Mouse (Mus musculus) heart, adult 2 months (tissue): ENCODE results near the gene Tcf25. TPM values are rescaled to one million over a fixed set of nuclear protein-coding genes. Genes with fewer than 3 reads are reported as not detected.
A peak's percentile ranks its signal among the peaks of the same experiment; 100 is the strongest.

Experiments
- DNase-seq, 2 experiments: peaks; one replicate each; pipeline ENCODE4 v3.0.0; 2021
- H3K27ac ChIP-seq: fragments of 200-600 bp; 2 replicates; pipeline ENCODE4 v1.8.1; 2022
- H3K27me3 ChIP-seq: fragments of 200-500 bp; 2 replicates; pipeline ENCODE4 v1.6.1; 2012; ENCODE audit warnings: mild to moderate bottlenecking, low read length, inconsistent platforms, mixed read lengths; ENCODE audit not compliant: control insufficient read depth, insufficient read depth
- H3K36me3 ChIP-seq: fragments of 200-500 bp; 2 replicates; pipeline ENCODE4 v1.6.1; 2012; ENCODE audit warnings: low read length, inconsistent platforms; ENCODE audit not compliant: control insufficient read depth, insufficient read depth
- H3K4me1 ChIP-seq: fragments of 200-500 bp; 2 replicates; pipeline ENCODE4 v1.6.1; 2011; ENCODE audit warnings: low read length; ENCODE audit not compliant: control insufficient read depth, insufficient read depth
- H3K4me3 ChIP-seq: fragments of 200-600 bp; 2 replicates; pipeline ENCODE4 v1.8.1; 2022
- H3K79me2 ChIP-seq: fragments of 200-500 bp; replicated peaks from 2 replicates; pipeline ENCODE4 v1.6.1; 2012; ENCODE audit warnings: mild to moderate bottlenecking, inconsistent platforms, low read length, moderate library complexity, mixed read lengths; ENCODE audit not compliant: control insufficient read depth, insufficient read depth
- H3K9ac ChIP-seq: fragments of 200-500 bp; 2 replicates; pipeline ENCODE4 v1.6.1; 2012; ENCODE audit warnings: low read depth, mild to moderate bottlenecking, control low read depth, inconsistent platforms, low read length, mixed read lengths
- CTCF ChIP-seq: fragments of 200-600 bp; IDR thresholded peaks from 2 replicates; pipeline ENCODE4 v1.8.1; 2022; ENCODE audit warnings: antibody characterized with exemption, mild to moderate bottlenecking, moderate library complexity
- EP300 ChIP-seq: fragments of 200-500 bp; IDR thresholded peaks from 2 replicates; pipeline ENCODE4 v1.6.1; 2011; ENCODE audit warnings: low read depth, low read length, control low read depth; ENCODE audit not compliant: insufficient read depth
- POLR2A ChIP-seq: fragments of 200-500 bp; IDR thresholded peaks from 2 replicates; pipeline ENCODE4 v1.6.1; 2011; ENCODE audit warnings: mild to moderate bottlenecking, low read depth, low read length, control low read depth; ENCODE audit not compliant: insufficient read depth
- WGBS: fragments of 180-500 bp; shearing (Covaris S2); methylation state at CpG from one replicate; pipeline ENCODE4 v1.1.7; 2018; 5-methylcytosine and 5-hydroxymethylcytosine counted together
- intact Hi-C: fragments of 180-260 bp; cut with DNase I; formaldehyde crosslinking; loops from one replicate; pipeline ENCODE4 v1.15.1; 2025
- polyA plus RNA-seq: library from polyadenylated mRNA; depleted of rRNA; stranded (reverse); fragments of >200 nt; gene quantifications from 2 replicates; pipeline ENCODE4 v1.2.3, GENCODE M21; 2012
- total RNA-seq, 2 experiments: library from RNA; stranded (reverse); gene quantifications; 2 replicates each; pipeline ENCODE4 v1.2.3; 2021

Gene Tcf25
- total and polyA plus RNA-seq, 3 experiments: 125 to 137 (median 134) TPM

DNA sequence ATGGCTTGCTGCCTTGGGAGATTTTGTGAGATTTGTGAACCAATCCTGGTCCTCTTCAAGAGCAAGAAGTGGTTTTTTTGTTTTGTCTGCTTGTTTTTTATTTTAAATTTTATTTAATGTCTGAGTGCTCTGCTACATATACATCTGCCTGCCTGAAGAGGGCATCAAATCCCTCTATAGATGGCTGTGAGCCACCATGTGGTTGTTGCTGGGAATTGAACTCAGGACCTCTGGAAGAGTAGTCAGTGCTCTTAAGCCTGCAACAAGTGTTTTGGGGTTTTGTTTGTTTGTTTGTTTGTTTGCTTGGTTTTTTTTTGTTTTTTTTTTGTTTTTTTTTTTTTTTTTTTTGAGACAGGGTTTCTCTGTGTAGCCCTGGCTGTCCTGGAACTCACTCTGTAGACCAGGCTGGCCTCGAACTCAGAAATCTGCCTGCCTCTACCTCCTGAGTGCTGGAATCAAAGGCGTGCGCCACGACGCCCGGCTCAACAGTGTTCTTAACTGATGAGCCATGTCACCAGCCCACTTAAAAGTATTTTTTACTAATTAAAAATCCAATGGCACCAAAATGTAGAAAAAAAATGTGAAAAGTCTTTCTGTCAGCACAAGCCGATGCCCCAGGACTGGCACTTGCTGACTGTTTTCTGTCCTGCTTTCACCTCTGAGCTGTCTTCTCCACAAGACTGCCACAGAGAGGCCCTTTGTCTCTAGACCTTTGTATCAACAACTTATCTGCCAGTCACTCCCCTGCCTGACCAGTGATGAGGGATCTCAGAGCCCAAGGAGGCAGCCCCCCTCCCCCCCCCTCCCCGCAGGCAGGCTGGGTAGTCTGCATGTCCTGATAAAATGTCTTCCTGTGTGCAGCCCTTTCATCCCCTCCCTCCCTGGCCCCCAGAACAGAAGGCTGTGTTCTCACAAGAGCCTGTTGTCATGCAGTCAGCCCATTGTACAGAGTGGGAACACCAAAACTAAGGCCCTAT is 42.7 kb downstream of the Tcf25 start:
- Histone ChIP-seq H3K4me3 (no peak overlapping the region), H3K79me2 (no peaks in the 10 kb centered on the region), H3K27me3 (peaks cover 5% of the 10 kb centered on the region; the same call in 1 of the 2 replicates), H3K36me3 (no peaks in the 10 kb centered on the region), H3K27ac (no peak overlapping the region), H3K9ac (no peak overlapping the region), H3K4me1 (no peaks in the 10 kb centered on the region; the same call in 1 of the 2 replicates)
- DNase-seq: no peak
- 50% methylated on average over 8 of the region's 8 CpGs for WGBS
- TF ChIP-seq EP300 (no peak), CTCF (peak; percentile 28; the same call in 1 of the 2 replicates)
- intact Hi-C loops: no loop called here

DNA sequence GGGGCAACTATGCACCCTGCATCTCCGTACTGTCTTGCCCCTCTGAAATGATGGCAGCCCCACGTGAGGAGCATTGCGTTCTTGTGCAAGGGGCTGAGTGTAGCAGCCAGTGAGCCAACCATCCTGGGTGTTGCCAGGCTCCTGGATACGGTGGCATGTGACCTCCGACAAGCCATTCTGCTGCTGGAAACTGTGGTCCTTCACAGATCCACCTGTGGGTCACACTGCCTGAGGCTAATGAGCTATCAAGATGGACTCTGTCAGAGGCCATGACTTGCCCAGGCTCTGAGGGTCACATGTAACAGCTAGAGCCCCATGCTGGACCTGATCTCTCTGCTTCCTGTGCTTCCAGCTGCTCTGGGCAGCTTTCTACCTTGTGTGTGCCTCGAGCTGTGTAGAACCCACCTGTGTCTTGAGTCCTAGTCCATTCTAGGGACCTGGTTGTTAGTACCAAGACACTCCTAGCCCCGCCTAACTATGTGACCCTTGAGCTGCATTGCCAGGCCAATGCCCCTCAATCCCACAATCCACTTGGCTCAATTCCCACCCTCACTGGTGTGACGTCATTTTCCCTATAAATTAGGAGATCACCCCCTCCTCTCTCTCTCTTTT is 43.5 kb downstream of the Tcf25 start:
- intact Hi-C loops: no loop called here

DNA sequence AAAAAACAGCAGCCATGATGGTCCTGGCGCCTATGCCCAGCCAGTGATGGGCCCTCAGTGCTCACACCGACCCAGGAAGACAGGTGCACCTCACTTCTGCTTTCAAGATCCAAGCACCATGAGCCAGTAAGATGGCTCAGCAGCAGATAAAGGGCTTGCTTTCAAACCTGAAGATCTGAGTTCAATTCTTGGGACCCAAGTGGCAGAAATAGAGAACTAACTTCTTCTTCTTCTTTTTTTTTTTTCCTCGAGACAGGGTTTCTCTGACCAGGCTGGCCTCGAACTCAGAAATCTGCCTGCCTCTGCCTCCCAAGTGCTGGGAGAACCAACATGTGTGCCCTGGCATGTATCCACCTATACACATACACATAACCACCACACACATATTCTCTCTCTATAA is 46.2 kb downstream of the Tcf25 start:
- Histone ChIP-seq H3K27ac (no peak overlapping the region), H3K79me2 (no peaks in the 10 kb centered on the region), H3K9ac (no peak overlapping the region), H3K36me3 (no peaks in the 10 kb centered on the region), H3K27me3 (peaks cover 2% of the 10 kb centered on the region; the same call in 1 of the 2 replicates), H3K4me1 (peaks cover 2% of the 10 kb centered on the region; the same call in 1 of the 2 replicates), H3K4me3 (no peak overlapping the region)
- 83% methylated on average over 4 of the region's 4 CpGs for WGBS
- DNase-seq: no peak
- intact Hi-C loops: loop anchor here (5.0 kb wide), 1 partner anchor 102 kb away; the partner anchor contains the start of gene Fanca
- TF ChIP-seq EP300 (no peak), CTCF (no peak), POLR2A (no peak)

More for the DNA sequence above, 43.5 kb downstream of the Tcf25 start:
- no peak for DNase-seq
- TF ChIP-seq EP300 (no peak), POLR2A (no peak)
- Histone ChIP-seq H3K9ac (no peak overlapping the region), H3K4me3 (no peak overlapping the region), H3K27me3 (peaks cover 2% of the 10 kb centered on the region; the same call in 1 of the 2 replicates), H3K27ac (no peak overlapping the region), H3K79me2 (no peaks in the 10 kb centered on the region), H3K36me3 (no peaks in the 10 kb centered on the region), H3K4me1 (no peaks in the 10 kb centered on the region)
- WGBS: 74% methylated on average over 8 of the region's 8 CpGs

DNA sequence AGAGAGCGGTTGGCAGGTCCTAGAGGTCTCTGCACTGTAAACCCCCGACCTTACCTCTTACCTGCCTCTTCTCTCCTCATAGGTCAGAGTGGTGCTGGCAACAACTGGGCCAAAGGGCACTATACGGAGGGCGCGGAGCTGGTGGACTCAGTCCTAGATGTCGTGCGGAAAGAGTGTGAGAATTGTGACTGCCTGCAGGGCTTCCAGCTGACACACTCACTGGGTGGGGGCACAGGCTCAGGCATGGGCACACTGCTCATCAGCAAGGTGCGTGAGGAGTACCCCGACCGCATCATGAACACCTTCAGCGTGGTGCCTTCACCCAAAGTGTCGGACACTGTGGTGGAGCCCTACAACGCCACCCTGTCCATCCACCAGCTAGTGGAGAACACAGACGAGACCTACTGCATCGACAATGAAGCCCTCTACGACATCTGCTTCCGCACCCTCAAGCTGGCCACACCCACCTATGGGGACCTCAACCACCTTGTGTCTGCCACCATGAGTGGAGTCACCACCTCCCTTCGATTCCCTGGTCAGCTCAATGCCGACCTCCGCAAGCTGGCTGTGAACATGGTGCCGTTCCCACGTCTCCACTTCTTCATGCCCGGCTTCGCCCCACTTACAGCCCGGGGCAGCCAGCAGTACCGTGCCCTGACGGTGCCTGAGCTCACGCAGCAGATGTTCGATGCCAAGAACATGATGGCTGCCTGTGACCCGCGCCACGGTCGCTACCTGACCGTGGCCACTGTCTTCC is 47.1 kb downstream of the Tcf25 start:
- H3K9ac ChIP-seq: no peak overlapping the region
- H3K4me3 ChIP-seq: no peak overlapping the region
- H3K79me2 ChIP-seq: no peaks in the 10 kb centered on the region
- H3K27ac ChIP-seq: no peak overlapping the region
- 91% methylated on average over 34 of the region's 34 CpGs for WGBS
- intact Hi-C loops: loop anchor here (5.0 kb wide), 1 partner anchor 103 kb away; the partner anchor contains the start of gene Fanca
- H3K36me3 ChIP-seq: no peaks in the 10 kb centered on the region
- DNase-seq: no peak
- peaks cover 2% of the 10 kb centered on the region; the same call in 1 of the 2 replicates for H3K4me1 ChIP-seq
- TF ChIP-seq CTCF (no peak), POLR2A (no peak), EP300 (no peak)
- peaks cover 2% of the 10 kb centered on the region; the same call in 1 of the 2 replicates for H3K27me3 ChIP-seq

DNA sequence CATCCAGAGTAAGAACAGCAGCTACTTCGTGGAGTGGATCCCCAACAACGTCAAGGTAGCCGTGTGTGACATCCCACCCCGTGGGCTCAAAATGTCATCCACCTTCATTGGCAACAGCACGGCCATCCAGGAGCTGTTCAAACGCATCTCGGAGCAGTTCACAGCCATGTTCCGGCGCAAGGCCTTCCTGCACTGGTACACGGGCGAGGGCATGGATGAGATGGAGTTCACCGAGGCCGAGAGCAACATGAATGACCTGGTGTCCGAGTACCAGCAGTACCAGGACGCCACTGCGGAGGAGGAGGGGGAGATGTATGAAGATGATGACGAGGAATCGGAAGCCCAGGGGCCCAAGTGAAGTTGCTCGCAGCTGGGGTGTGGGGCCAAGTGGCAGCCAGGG is 47.8 kb downstream of the Tcf25 start:
- Histone ChIP-seq H3K36me3 (no peaks in the 10 kb centered on the region), H3K27ac (no peak overlapping the region), H3K27me3 (peaks cover 2% of the 10 kb centered on the region; the same call in 1 of the 2 replicates), H3K4me1 (peaks cover 2% of the 10 kb centered on the region; the same call in 1 of the 2 replicates), H3K79me2 (no peaks in the 10 kb centered on the region), H3K9ac (no peak overlapping the region), H3K4me3 (no peak overlapping the region)
- 81% methylated on average over 19 of the region's 19 CpGs for WGBS
- TF ChIP-seq CTCF: no peak
- no peak for TF ChIP-seq EP300
- no peak for TF ChIP-seq POLR2A
- DNase-seq: no peak
- intact Hi-C loops: loop anchor here (5.0 kb wide), 1 partner anchor 104 kb away; the partner anchor contains the start of gene Fanca
